Mouse (Mus musculus) CH12.LX (cell line): ENCODE measurements around the gene Ntm. TPM values are rescaled to one million over a fixed set of nuclear protein-coding genes. Genes with fewer than 3 reads are reported as not detected.

Experiments used
- DNase-seq: peaks from one replicate; pipeline ENCODE4 v3.0.0-alpha.2; 2013; ENCODE audit errors: extremely low read depth
- H3K27ac ChIP-seq: 2 replicates; pipeline ENCODE4 v1.5.1; 2012; ENCODE audit warnings: low read depth, mild to moderate bottlenecking, control low read depth, moderate library complexity; ENCODE audit not compliant: insufficient read depth
- H3K27me3 ChIP-seq: replicated peaks from 2 replicates; pipeline ENCODE3; 2012; ENCODE audit warnings: inconsistent platforms
- H3K36me3 ChIP-seq, 2 experiments: replicated peaks in 1 of 2; 2 replicates each; pipeline versions ENCODE3 to v1.6.1; 2012; ENCODE audit warnings: inconsistent platforms in 1 of 2, low read length in 1 of 2, mild to moderate bottlenecking in 1 of 2, mixed read lengths in 1 of 2, moderate library complexity in 1 of 2; ENCODE audit not compliant: control insufficient read depth in 1 of 2, insufficient read depth in 1 of 2
- H3K4me1 ChIP-seq, 2 experiments: 2 replicates each; pipeline ENCODE4 v1.6.1; 2012; ENCODE audit warnings: inconsistent platforms in 1 of 2, moderate library complexity in 1 of 2; ENCODE audit not compliant: insufficient read depth in 2 of 2, control insufficient read depth in 1 of 2
- H3K4me2 ChIP-seq: 2 replicates; pipeline ENCODE4 v1.6.1; 2012; ENCODE audit warnings: low read depth, mild to moderate bottlenecking, control low read depth; ENCODE audit not compliant: poor library complexity, insufficient read depth, severe bottlenecking
- H3K4me3 ChIP-seq, 3 experiments: fragments of 150-350 bp in 1 of 3; sonication (generic) in 1 of 3; replicated peaks in 1 of 3; 2 replicates each; pipeline versions ENCODE3 to v1.5.1; 2011 to 2012; ENCODE audit warnings: low read depth in 2 of 3, low read length in 2 of 3, mild to moderate bottlenecking in 2 of 3, moderate library complexity in 2 of 3, control low read depth in 1 of 3, improper control_type of control experiment in 1 of 3, inconsistent platforms in 1 of 3, mixed read lengths in 1 of 3; ENCODE audit not compliant: poor library complexity in 1 of 3
- H3K79me2 ChIP-seq: replicated peaks from 2 replicates; pipeline ENCODE4 v1.6.1; 2012; ENCODE audit warnings: mild to moderate bottlenecking, moderate library complexity; ENCODE audit not compliant: control insufficient read depth, poor library complexity, insufficient read depth, severe bottlenecking; ENCODE audit errors: extremely low read depth
- H3K9ac ChIP-seq: 2 replicates; pipeline ENCODE4 v1.6.1; 2012; ENCODE audit warnings: low read depth, mild to moderate bottlenecking, control low read depth, moderate library complexity; ENCODE audit not compliant: insufficient read depth
- H3K9me3 ChIP-seq: replicated peaks from 2 replicates; pipeline ENCODE3; 2012; ENCODE audit warnings: low read length, inconsistent platforms, mixed read lengths
- BHLHE40 ChIP-seq: IDR thresholded peaks from 2 replicates; pipeline ENCODE4 v1.6.1; 2011; ENCODE audit warnings: mild to moderate bottlenecking, low read depth, low read length, improper control_type of control experiment
- CHD2 ChIP-seq: IDR thresholded peaks from 2 replicates; pipeline ENCODE4 v1.6.1; 2011; ENCODE audit warnings: low read length, improper control_type of control experiment
- CTCF ChIP-seq, 2 experiments: IDR thresholded peaks in 1 of 2; conservative IDR thresholded peaks in 1 of 2; 2 replicates each; pipeline ENCODE4 v1.5.1; 2011 to 2012; ENCODE audit warnings: low read depth in 2 of 2, low read length in 2 of 2, improper control_type of control experiment in 1 of 2, inconsistent platforms in 1 of 2, mild to moderate bottlenecking in 1 of 2, moderate library complexity in 1 of 2
- E2F4 ChIP-seq: IDR thresholded peaks from 2 replicates; pipeline ENCODE4 v1.6.1; 2011; ENCODE audit warnings: low read depth, low read length, improper control_type of control experiment; ENCODE audit not compliant: insufficient replicate concordance
- EP300 ChIP-seq: IDR thresholded peaks from 2 replicates; pipeline ENCODE4 v1.6.1; 2011; ENCODE audit warnings: low read length, improper control_type of control experiment
- JUN ChIP-seq: IDR thresholded peaks from 2 replicates; pipeline ENCODE4 v1.6.1; 2011; ENCODE audit warnings: low read depth, mild to moderate bottlenecking, low read length, improper control_type of control experiment, moderate library complexity; ENCODE audit not compliant: insufficient read depth
- JUND ChIP-seq: conservative IDR thresholded peaks from 2 replicates; pipeline ENCODE4 v1.6.1; 2011; ENCODE audit warnings: low read depth, low read length, improper control_type of control experiment
- MAFK ChIP-seq: IDR thresholded peaks from 2 replicates; pipeline ENCODE4 v1.6.1; 2011; ENCODE audit warnings: low read length, improper control_type of control experiment; ENCODE audit not compliant: insufficient replicate concordance
- MAX ChIP-seq: IDR thresholded peaks from 2 replicates; pipeline ENCODE4 v1.6.1; 2011; ENCODE audit warnings: low read length, improper control_type of control experiment
- MXI1 ChIP-seq: IDR thresholded peaks from 2 replicates; pipeline ENCODE4 v1.6.1; 2011; ENCODE audit warnings: mild to moderate bottlenecking, low read depth, low read length, improper control_type of control experiment
- MYC ChIP-seq: IDR thresholded peaks from 2 replicates; pipeline ENCODE4 v1.6.1; 2011; ENCODE audit warnings: low read depth, mild to moderate bottlenecking, improper control_type of control experiment, low read length
- NELFE ChIP-seq: IDR thresholded peaks from 2 replicates; pipeline ENCODE4 v1.6.1; 2011; ENCODE audit warnings: low read depth, low read length, improper control_type of control experiment
- PAX5 ChIP-seq: IDR thresholded peaks from 2 replicates; pipeline ENCODE4 v1.6.1; 2012; ENCODE audit warnings: low read length, inconsistent platforms, mixed read lengths
- POLR2A ChIP-seq: IDR thresholded peaks from 2 replicates; pipeline ENCODE4 v1.6.1; 2011; ENCODE audit warnings: low read depth, mild to moderate bottlenecking, improper control_type of control experiment, low read length
- RAD21 ChIP-seq: IDR thresholded peaks from 2 replicates; pipeline ENCODE4 v1.6.1; 2011; ENCODE audit warnings: low read depth, mild to moderate bottlenecking, low read length, improper control_type of control experiment, moderate library complexity
- UBTF ChIP-seq: IDR thresholded peaks from 2 replicates; pipeline ENCODE4 v1.6.1; 2012; ENCODE audit warnings: low read depth, mild to moderate bottlenecking, inconsistent platforms, low read length, improper control_type of control experiment, moderate library complexity
- USF1 ChIP-seq: IDR thresholded peaks from 2 replicates; pipeline ENCODE4 v1.6.1; 2014; ENCODE audit warnings: low read depth, mild to moderate bottlenecking, inconsistent platforms, low read length, improper control_type of control experiment
- ZMIZ1 ChIP-seq: IDR thresholded peaks from 2 replicates; pipeline ENCODE4 v1.6.1; 2012; ENCODE audit warnings: low read depth, mild to moderate bottlenecking, inconsistent platforms, low read length, improper control_type of control experiment
- dilution Hi-C: fragments of 300-500 bp; cut with MboI; formaldehyde crosslinking; loops from 2 replicates; pipeline ENCODE4 v1.14.3; 2020; ENCODE audit warnings: low sequenced_read_pairs; ENCODE audit not compliant: extremely low pct_unique_long_range_greater_than_20kb, extremely low pct_ligation_motif_present
- in situ Hi-C: fragments of 300-500 bp; cut with MboI; formaldehyde crosslinking; loops from 3 replicates; pipeline ENCODE4 v1.14.3; 2019; ENCODE audit warnings: low sequenced_read_pairs, low pct_ligation_motif_present, low pct_unique_long_range_greater_than_20kb, mixed read lengths
- polyA plus RNA-seq: library from polyadenylated mRNA; unstranded; fragments of >175 nt; gene quantifications from 2 replicates; pipeline ENCODE4 v1.2.1, GENCODE M21; 2012; ENCODE audit warnings: low read depth; ENCODE audit not compliant: insufficient read length
- total RNA-seq, 2 experiments: library from RNA; depleted of rRNA; stranded (reverse); fragments of 300-350 nt in 1 of 2; fragments of >200 nt in 1 of 2; gene quantifications; 2 replicates each; pipeline ENCODE4 v1.2.3; 2012 to 2014

Gene Ntm
- total and polyA plus RNA-seq, 3 experiments: not detected

GRCm38 (mm10) chr9:29587376-29587775, 375.6 kb downstream of the Ntm start:
- no peaks in the 10 kb centered on the region for H3K4me1 ChIP-seq
- no peak for TF ChIP-seq E2F4
- no peak for TF ChIP-seq CHD2
- no peak for TF ChIP-seq MAX
- no peak for TF ChIP-seq UBTF
- no peak for TF ChIP-seq JUN
- TF ChIP-seq MYC: no peak
- no peak for TF ChIP-seq ZMIZ1
- TF ChIP-seq MAFK: no peak
- TF ChIP-seq NELFE: no peak
- no peak for TF ChIP-seq POLR2A
- no peak for TF ChIP-seq USF1
- no peak for TF ChIP-seq MXI1
- TF ChIP-seq JUND: no peak
- no peak for TF ChIP-seq PAX5
- no peak for TF ChIP-seq EP300
- H3K9me3 ChIP-seq: peaks cover 74% of the 10 kb centered on the region
- no peak overlapping the region for H3K4me2 ChIP-seq
- DNase-seq: no peak
- H3K9ac ChIP-seq: no peak overlapping the region
- H3K79me2 ChIP-seq: no peaks in the 10 kb centered on the region
- dilution Hi-C loops: no loop called here
- in situ Hi-C loops: no loop called here
- H3K27ac ChIP-seq: no peak overlapping the region
- no peaks in the 10 kb centered on the region for H3K36me3 ChIP-seq
- no peak overlapping the region for H3K4me3 ChIP-seq
- no peaks in the 10 kb centered on the region for H3K27me3 ChIP-seq

- no peak overlapping the region for H3K9ac ChIP-seq
- in situ Hi-C loops (no loop called here), dilution Hi-C loops (no loop called here)
- no peaks in the 10 kb centered on the region for H3K79me2 ChIP-seq
- no peak overlapping the region for H3K27ac ChIP-seq
- H3K27me3 ChIP-seq: no peaks in the 10 kb centered on the region
- no peak for TF ChIP-seq NELFE
- H3K4me1 ChIP-seq: no peaks in the 10 kb centered on the region
- H3K9me3 ChIP-seq: peaks cover 74% of the 10 kb centered on the region
- no peak overlapping the region for H3K4me2 ChIP-seq
- DNase-seq: no peak
- H3K36me3 ChIP-seq: no peaks in the 10 kb centered on the region
- H3K4me3 ChIP-seq: no peak overlapping the region
Measured at GRCm38 (mm10) chr9:29586381-29586770, 376.6 kb downstream of the Ntm start.

DNA sequence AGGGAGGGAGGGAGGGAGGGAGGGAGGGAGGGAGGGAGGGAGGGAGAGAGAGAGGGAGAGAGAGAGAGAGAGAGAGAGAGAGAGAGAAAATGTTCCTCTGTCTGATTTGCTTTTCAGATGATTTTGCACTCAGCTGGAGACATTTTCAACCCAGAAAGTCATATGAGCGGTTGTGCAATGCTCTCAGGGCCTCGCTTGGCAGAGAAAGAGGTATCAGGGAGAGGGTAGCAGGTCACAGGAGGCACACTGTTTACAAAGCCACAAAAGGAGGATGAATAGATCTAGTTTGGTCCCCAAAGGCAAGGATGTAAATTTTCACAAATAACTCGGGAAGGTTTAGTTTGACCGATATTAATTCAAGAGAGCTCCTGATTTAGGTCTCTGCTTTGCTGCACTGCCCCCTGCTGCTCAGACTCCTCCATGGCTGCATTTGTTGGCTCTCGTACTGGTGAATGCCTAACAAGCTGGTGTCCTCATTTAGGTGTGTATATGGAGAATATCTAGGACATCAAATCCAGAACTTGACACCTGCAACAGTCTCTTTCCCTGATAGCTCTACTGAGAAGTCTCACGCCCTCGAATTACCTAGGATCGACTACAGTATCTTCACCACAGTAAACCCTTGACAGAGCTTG, 377.1 kb downstream of the Ntm start:
- H3K4me1 ChIP-seq: no peaks in the 10 kb centered on the region
- H3K4me2 ChIP-seq: no peak overlapping the region
- H3K27me3 ChIP-seq: no peaks in the 10 kb centered on the region
- H3K4me3 ChIP-seq: no peak overlapping the region
- H3K36me3 ChIP-seq: no peaks in the 10 kb centered on the region
- in situ Hi-C loops: no loop called here
- dilution Hi-C loops: no loop called here
- no peaks in the 10 kb centered on the region for H3K79me2 ChIP-seq
- H3K27ac ChIP-seq: no peak overlapping the region
- H3K9me3 ChIP-seq: peaks cover 76% of the 10 kb centered on the region
- TF ChIP-seq CTCF (conservative IDR thresholded peaks at IDR 0.05 in 1 of 2, IDR thresholded peaks at IDR 0.05 in 1 of 2; ENCODE audit: low read depth in 2 of 2, low read length in 2 of 2) (peak in 1 of 2 experiments; percentile 16; a peak in 1 of 4 replicates), BHLHE40 (no peak), RAD21 (peak; percentile 0)
- H3K9ac ChIP-seq: no peak overlapping the region
- no peak for DNase-seq
